Mouse (Mus musculus) erythroblast, embryonic 14.5 days (primary cell): ENCODE data around the gene Gprc6a.

Experiments used
- GATA1 ChIP-seq: IDR thresholded peaks from 2 replicates; pipeline ENCODE4 v1.6.1; 2012; ENCODE audit warnings: low read length, inconsistent platforms, mixed read lengths
- TAL1 ChIP-seq: IDR thresholded peaks from 3 replicates; pipeline ENCODE4 v1.6.1; 2012; ENCODE audit warnings: low read length, inconsistent platforms, mixed read lengths

- TF ChIP-seq TAL1 = no peak
- no peak for TF ChIP-seq GATA1
Observed at GRCm38 (mm10) chr10:51621193-51621592, 10.1 kb downstream of the Gprc6a start.
